Mouse (Mus musculus) megakaryocyte, embryonic 14.5 days (primary cell): ENCODE results near the gene Glud1. TPM values are rescaled to one million over a fixed set of nuclear protein-coding genes. Genes with fewer than 3 reads are reported as not detected.

Source experiments
- H3K27me3 ChIP-seq: replicated peaks from 2 replicates; pipeline ENCODE3; 2012; ENCODE audit warnings: inconsistent platforms
- H3K36me3 ChIP-seq: replicated peaks from 2 replicates; pipeline ENCODE3; 2012; ENCODE audit warnings: low read length, inconsistent platforms, mixed read lengths
- H3K4me1 ChIP-seq: 2 replicates; pipeline ENCODE4 v1.6.1; 2012; ENCODE audit warnings: inconsistent platforms
- H3K4me3 ChIP-seq: replicated peaks from 2 replicates; pipeline ENCODE3; 2012; ENCODE audit warnings: moderate library complexity, mild to moderate bottlenecking, inconsistent platforms
- H3K9me3 ChIP-seq: 2 replicates; pipeline ENCODE4 v1.6.1; 2012; ENCODE audit warnings: inconsistent platforms
- FLI1 ChIP-seq: IDR thresholded peaks from 2 replicates; pipeline ENCODE4 v1.6.1; 2012; ENCODE audit warnings: low read length, inconsistent platforms, mixed read lengths
- GATA1 ChIP-seq: IDR thresholded peaks from 3 replicates; pipeline ENCODE4 v1.6.1; 2012; ENCODE audit warnings: mixed read lengths, low read length, inconsistent platforms, borderline replicate concordance
- polyA plus RNA-seq: library from polyadenylated mRNA; stranded (reverse); fragments of >175 nt; gene quantifications from 2 replicates; pipeline ENCODE4 v1.2.3, GENCODE M21; 2012; ENCODE audit warnings: low replicate concordance; ENCODE audit not compliant: insufficient read depth

Gene Glud1
- polyA plus RNA-seq, 1 experiment, result 26.7 TPM

DNA sequence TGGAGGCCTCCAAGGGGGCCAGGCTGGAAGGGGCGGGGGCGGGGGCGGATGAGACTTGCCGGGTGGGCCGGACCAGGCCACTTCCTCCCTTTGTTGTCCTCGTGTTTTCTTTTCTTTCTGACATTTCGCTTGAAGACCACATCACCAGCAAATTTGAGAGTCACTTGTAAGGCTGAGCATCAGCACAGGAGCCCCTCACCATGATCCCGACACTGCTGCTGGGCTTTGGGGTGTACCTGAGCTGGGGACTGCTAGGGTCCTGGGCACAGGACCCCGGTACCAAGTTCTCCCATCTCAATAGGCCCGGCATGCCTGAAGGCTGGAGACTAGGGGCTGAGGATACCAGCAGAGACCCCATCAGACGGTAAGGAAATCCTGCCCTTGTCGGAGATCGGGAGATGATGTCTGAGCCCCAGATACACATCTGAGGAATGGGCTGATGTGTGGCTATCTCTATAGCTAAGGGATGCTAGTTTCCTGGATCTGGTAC, 64.9 kb downstream of the Glud1 start, which contains the start of gene Mmrn2:
TSS of gene Mmrn2 (plus strand) at position 51 of the 490 bp plus-strand sequence.
- Histone ChIP-seq H3K27me3 (peaks cover 37% of the 10 kb centered on the region), H3K36me3 (no peaks in the 10 kb centered on the region), H3K4me1 (no peaks in the 10 kb centered on the region), H3K4me3 (no peak within 1 kb of the TSS), H3K9me3 (no peaks in the 10 kb centered on the region; the same call in 1 of the 2 replicates)
- no peak for TF ChIP-seq FLI1
- TF ChIP-seq GATA1, result no peak

GRCm38 (mm10) chr14:34375941-34376340, 65.4 kb downstream of the Glud1 start:
- TF ChIP-seq FLI1, result no peak
- TF ChIP-seq GATA1, result no peak
- no peak overlapping the region for H3K4me3 ChIP-seq
- no peaks in the 10 kb centered on the region for H3K4me1 ChIP-seq
- H3K9me3 ChIP-seq, result no peaks in the 10 kb centered on the region; the same call in 1 of the 2 replicates
- peaks cover 37% of the 10 kb centered on the region for H3K27me3 ChIP-seq
- H3K36me3 ChIP-seq, result no peaks in the 10 kb centered on the region

DNA sequence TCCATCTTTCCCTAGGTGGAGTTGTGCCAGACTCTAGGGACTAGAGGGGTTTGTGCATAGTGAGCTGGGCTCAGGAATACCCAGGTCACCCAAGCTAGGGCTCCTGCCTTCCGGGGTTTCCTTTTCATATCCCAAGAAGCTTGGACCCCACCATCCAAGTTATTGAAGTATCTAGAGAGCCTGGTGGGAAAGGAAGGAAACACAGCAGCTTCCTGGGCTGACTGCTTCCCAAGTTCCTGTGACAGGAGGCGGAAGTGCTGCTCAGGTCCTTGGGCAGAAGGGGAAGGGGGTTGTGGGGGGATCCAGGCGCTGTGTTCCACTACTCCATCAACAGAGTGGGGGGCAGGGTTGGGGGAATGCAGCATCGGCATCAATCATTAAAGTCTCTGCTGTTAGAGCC, 66.6 kb downstream of the Glud1 start:
- no peak overlapping the region for H3K4me3 ChIP-seq
- H3K9me3 ChIP-seq, result no peaks in the 10 kb centered on the region; the same call in 1 of the 2 replicates
- H3K36me3 ChIP-seq, result no peaks in the 10 kb centered on the region
- no peaks in the 10 kb centered on the region for H3K4me1 ChIP-seq
- H3K27me3 ChIP-seq, result peaks cover 34% of the 10 kb centered on the region
- TF ChIP-seq FLI1 (no peak), GATA1 (no peak)

- peaks cover 28% of the 10 kb centered on the region for H3K27me3 ChIP-seq
- H3K36me3 ChIP-seq, result no peaks in the 10 kb centered on the region
- no peak overlapping the region for H3K4me3 ChIP-seq
- 0 out of 2 replicates have a peak, but pooled peaks cover 5% of the 10 kb centered on the region for H3K9me3 ChIP-seq
- TF ChIP-seq GATA1, result no peak
- H3K4me1 ChIP-seq, result no peaks in the 10 kb centered on the region
These were observed 68.2 kb downstream of the Glud1 start for GRCm38 (mm10) chr14:34378560-34379331.

GRCm38 (mm10) chr14:34382921-34383704, 72.6 kb downstream of the Glud1 start:
- Histone ChIP-seq H3K4me3 (no peak overlapping the region), H3K9me3 (0 out of 2 replicates have a peak, but pooled peaks cover 5% of the 10 kb centered on the region), H3K36me3 (no peaks in the 10 kb centered on the region), H3K4me1 (no peaks in the 10 kb centered on the region), H3K27me3 (peaks cover 4% of the 10 kb centered on the region)
- TF ChIP-seq FLI1 (no peak), GATA1 (no peak)

DNA sequence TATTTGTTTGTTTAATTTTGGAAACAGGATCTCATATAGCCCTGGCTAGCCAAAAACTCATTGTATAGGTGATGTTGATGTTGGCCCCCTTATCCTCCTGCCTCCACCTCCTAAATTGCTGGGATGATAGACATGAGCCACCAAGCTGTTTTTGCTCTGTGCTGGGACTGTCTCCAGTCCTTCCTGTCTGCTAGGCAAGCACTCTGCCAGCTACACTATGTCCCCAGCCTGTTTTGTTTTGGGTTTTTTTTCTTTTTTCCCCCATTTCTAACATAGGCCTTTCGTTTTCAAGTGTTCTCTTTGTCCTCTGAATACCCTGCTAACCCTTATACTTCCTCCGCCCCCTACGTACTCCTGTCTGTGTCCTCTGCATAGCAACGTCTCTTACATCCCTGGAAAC, 82.8 kb downstream of the Glud1 start:
- Histone ChIP-seq H3K36me3 (no peaks in the 10 kb centered on the region), H3K4me3 (no peak overlapping the region), H3K4me1 (no peaks in the 10 kb centered on the region), H3K9me3 (peaks cover 3% of the 10 kb centered on the region), H3K27me3 (peaks cover 5% of the 10 kb centered on the region)
- TF ChIP-seq FLI1 (no peak), GATA1 (no peak)

Other genes with a start within 250 kb of the Glud1 start
- not detected in 2 replicates for gene Anxa8, start 224.7 kb upstream of the Glud1 start, polyA plus RNA-seq
- not detected in 2 replicates for gene A630023A22Rik, start 208.0 kb upstream of the Glud1 start, polyA plus RNA-seq
- not detected in 2 replicates for gene Npy4r, start 158.2 kb upstream of the Glud1 start, polyA plus RNA-seq
- not detected in 2 replicates for gene Gprin2, start 109.1 kb upstream of the Glud1 start, polyA plus RNA-seq
- not detected in 2 replicates for gene Syt15, start 91.1 kb upstream of the Glud1 start, polyA plus RNA-seq
- gene Shld2, start 234 bp upstream of the Glud1 start, polyA plus RNA-seq, result 2.9 TPM in 1 of 2 replicates, not detected in the other
- not detected in 2 replicates for gene Fam25c, start 44.7 kb downstream of the Glud1 start, polyA plus RNA-seq
- not detected in 2 replicates for gene Sncg, start 64.1 kb downstream of the Glud1 start, polyA plus RNA-seq
- not detected in 2 replicates for gene Mmrn2, start 64.7 kb downstream of the Glud1 start, polyA plus RNA-seq
- gene Bmpr1a, start 192.6 kb downstream of the Glud1 start, polyA plus RNA-seq, result 0.36 TPM in 1 of 2 replicates, not detected in the other
- gene 9230112D13Rik, start 212.1 kb downstream of the Glud1 start, polyA plus RNA-seq, result not detected in 2 replicates